Mouse (Mus musculus) thymus, postnatal 36 days (tissue): ENCODE results near the gene Grik1.

Experiments
- DNase-seq, 2 experiments: peaks; one replicate each; pipeline ENCODE4 v3.0.0; 2022; ENCODE audit warnings: mixed read lengths in 2 of 2

The Grik1 gene

DNA sequence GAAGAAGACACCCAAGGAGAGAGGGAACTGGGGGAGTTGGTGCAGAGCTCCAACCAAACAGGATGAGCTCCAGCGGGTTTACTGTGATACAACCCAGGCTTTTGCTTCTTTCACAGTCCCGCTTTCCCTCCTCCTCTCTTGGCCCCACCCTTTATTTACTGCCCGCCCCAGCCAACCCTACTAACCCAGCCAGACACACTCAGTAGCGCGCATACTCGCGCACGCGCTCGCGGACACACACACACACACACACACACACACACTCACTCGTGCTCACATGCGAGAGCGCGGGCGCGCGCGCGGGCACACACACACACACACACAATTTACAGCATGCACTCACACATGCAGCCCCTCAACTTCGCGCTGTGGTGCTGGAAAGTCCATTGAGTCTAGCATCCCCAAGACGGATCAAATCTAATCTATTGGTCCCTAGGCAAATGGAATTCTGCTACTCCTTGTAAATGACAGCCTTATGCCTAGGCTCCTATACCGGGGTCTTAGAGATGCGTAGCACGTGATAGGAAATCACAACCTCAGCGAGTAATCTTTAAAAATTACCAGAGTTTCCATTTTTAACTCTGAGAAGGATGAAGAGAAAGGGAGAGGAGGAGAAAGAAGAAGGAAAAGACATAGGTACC lies at the start of gene Grik1:
Gene Grik1 (minus strand): TSS at position 134 of the 641 bp plus-strand sequence.
- peak in 1 of 2 experiments; percentile 11 for DNase-seq

- no peak for DNase-seq
These were observed 4.1 kb upstream of the Grik1 start for GRCm38 (mm10) chr16:88294209-88294608.

DNA sequence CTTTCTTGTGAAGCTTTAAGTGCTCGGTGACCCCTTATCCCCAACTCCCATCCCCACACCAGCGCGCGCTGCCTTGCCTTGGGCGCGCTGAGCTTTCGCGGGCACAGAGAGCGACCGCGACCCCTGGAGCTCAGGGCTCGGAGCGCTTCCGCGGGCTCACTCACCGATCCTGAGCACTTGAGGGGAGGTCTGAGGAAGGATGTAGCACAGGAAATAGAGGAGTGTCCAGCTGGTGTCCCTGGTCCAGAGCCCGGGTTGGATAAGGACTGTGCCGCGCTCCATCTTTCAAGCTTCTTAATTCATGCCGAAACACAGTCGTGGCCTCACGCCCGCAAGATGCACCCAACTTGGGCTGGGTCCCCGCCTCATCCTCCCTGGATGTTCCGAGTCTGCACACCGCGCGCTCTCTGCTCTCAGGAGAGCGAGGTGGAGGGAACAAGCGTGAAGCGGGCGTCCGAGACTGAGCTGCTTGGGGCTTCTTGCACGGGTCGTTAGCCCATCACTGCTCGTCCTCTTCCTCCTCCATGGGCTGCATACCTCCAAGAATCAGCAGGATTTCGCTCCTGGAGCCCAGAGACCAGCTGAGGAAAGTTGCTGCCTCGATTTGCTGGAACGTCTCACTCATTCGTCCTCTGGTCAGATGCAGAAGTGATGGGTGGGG lies 514 bp downstream of the Grik1 start:
- DNase-seq = peak in 1 of 2 experiments; percentile 12

GRCm38 (mm10) chr16:88258407-88258806 lies 31.7 kb downstream of the Grik1 start:
- DNase-seq = no peak

DNA sequence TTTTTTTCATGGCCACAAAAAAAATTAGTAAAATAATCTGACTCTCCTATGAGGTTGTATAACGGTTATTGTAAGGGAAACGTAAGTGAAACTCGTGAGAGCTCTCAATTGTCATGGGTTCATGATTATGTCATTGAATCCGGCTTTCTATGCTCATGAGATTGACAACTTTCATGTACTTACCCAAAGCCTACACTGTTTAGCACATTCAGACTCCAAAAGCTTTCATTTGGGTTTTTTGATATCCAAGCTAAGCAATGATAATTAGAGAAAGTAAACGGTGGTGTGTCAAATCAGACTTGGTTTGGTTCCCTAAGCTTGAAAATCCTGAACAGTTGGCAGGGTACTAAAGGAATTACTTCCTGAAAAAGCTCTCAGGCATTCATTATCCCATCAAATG lies 33.0 kb downstream of the Grik1 start:
- DNase-seq = no peak

- DNase-seq = no peak
These were observed 34.0 kb downstream of the Grik1 start for GRCm38 (mm10) chr16:88256101-88256500.

- peak in 1 of 2 experiments; percentile 9 for DNase-seq
These were observed 37.4 kb downstream of the Grik1 start for GRCm38 (mm10) chr16:88252676-88253075.

- DNase-seq = no peak
These were observed 39.0 kb downstream of the Grik1 start for GRCm38 (mm10) chr16:88251049-88251448.

- no peak for DNase-seq
These were observed 40.2 kb downstream of the Grik1 start for GRCm38 (mm10) chr16:88249825-88250224.

GRCm38 (mm10) chr16:88247586-88247985 lies 42.5 kb downstream of the Grik1 start:
- peak; percentile 16 to 64 for DNase-seq

DNA sequence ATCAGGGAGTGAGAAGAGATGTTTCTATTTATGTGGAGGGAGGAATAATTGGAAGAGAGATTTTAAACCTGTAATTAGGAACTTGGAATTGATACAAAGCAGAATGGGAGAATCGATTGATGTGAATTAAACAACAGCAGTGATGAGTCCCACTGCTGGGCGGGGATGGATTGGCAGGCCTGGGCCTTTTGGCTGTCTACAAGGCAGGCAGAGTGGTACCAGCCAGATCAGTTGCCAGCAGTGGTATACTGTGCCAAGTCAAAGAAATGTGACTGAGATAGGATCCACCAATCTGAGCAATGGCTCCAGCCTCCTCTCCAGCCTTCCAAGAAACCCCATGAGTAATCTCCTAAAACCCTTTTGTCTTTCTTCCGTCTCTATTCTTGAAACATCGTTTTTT lies 45.4 kb downstream of the Grik1 start:
- no peak for DNase-seq

DNA sequence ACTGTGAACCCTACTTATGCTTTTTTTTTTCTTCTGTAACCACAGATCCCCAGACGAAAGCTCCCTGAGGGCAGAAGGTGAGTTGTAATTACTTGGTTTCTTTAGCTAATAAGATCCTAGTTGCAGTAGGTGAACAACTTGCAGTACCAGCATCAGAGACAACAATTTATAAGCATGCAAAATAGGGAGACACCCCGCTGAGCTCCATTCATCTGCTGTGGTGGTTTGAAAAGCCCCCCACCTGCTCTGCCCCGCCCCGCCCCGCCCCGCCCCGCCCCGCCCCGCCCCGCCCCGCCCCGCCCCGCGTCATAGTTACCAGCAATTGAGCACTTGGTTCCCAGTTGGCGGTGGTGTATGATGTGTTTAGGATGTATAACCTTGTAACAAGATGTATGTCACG lies 64.4 kb downstream of the Grik1 start:
- DNase-seq = no peak

DNA sequence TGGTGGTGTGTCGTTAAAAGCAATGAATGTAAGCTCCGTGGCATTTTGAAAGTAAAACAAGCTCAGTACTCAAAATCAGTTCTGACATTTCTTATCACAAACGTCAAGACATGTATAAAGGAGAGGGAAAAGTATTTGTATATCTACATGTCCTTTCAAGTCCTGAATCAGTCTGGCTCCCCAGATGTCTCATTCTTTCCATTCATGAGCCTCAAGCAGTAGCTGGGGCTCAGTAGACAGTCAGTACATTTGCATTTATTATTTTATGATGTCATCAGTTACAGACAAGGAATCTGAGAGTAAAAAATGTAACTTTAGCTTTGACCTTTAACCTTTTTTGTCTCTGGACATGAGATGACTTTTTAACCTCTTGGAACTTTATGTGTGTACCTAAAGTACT lies 68.1 kb downstream of the Grik1 start:
- no peak for DNase-seq

DNA sequence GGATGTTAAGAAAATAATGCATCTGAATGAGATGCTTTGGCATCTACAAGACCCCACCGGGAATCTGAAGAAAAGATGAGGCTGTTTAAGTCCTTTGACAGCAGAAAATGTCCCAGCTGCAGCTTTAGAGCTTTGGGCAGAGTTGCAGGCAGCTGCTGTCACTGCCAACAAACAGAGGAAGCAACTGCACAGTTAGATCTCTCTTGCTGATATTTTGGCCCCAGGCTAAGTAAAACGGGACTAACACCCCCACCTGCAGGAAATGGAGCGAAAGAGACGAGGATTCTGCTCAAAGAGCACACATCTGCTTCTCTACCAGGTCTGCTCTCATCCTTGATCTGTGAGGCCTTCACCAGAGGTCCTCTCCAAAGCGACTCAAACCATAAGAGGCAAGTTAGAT lies 77.5 kb downstream of the Grik1 start:
- peak; percentile 44 to 75 for DNase-seq

DNA sequence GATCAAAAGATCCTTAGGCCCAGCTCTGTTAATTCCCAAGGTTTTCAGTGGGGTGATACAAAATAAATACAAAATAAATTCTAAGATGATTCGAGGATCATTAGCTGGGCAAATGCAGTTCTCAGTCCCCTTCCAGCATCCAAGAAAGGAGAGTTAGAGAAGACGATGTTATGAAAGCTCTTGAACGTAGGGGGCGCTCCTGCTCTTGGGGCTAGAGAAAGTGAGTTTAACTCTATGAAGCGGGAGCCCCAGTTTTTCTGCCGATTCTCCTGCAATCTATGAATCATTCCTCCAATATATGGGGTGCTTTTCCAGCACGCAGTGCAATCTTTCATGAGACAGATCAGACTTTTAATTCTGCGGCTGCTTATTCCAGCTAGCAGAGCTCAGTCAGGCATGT lies 78.2 kb downstream of the Grik1 start:
- peak; percentile 42 to 51 for DNase-seq

DNA sequence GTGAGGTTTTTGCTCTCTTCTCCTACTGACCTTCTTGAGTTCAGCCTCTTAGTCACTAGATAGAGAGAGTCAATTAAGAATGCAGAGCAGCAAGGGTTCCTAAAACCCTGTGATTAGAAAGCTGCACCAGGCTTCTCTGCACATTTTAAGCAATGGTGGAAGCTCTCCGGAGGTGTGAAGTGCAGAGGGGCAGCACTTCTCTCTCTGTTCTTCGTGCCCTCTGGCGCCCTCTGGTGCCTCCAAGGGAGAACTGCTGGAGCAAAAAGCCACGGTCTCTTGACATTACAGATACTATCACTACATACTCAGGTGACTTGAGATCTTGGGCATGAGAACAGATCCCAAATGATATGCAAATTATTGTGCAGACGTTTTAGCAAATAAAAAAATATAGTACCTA lies 85.7 kb downstream of the Grik1 start:
- DNase-seq = peak; percentile 59 to 66

GRCm38 (mm10) chr16:88203985-88204384 lies 86.1 kb downstream of the Grik1 start:
- no peak for DNase-seq

- no peak for DNase-seq
These were observed 102.5 kb downstream of the Grik1 start for GRCm38 (mm10) chr16:88187433-88188037.

DNA sequence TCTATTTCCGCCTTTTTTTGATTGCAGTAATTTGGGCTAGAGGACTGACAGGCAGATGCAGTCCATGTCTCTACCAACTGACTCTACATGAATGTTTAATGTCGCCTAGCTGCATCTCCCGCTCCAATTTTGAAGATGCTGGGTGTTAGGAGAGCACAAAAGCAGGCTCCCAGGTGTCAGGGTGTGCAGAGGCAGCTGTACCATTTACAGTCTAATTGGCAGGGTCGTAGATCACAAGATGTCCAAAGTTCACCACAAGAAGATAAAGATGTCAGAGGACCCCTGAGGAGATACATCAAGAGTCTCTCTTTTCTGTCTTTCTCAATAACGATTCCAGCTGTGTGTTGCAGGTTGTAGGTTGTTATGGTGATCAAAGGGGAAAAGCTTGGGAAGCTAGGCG lies 111.3 kb downstream of the Grik1 start:
- DNase-seq = no peak

DNA sequence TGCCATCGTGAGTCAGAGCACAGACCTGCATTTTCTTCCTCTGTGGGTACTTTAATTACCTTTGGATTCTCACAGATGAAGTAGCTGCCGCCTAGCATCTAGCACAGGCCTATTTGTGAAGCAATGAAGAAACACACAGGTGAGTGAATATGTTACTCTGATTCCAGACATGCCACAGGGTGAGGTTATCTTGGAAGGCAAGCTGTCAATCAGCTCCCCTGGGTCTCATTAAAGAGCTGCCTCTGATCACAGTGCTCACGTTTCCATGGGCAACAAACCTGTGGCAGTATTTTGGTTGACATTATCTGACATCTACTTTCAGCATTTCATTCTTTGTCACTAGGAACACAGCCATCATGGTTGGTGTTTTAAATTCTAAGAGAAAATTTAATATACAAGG lies 112.7 kb downstream of the Grik1 start:
- DNase-seq = no peak

- DNase-seq = no peak
These were observed 115.9 kb downstream of the Grik1 start for GRCm38 (mm10) chr16:88174083-88174721.

- no peak for DNase-seq
These were observed 123.5 kb downstream of the Grik1 start for GRCm38 (mm10) chr16:88166547-88166946.

DNA sequence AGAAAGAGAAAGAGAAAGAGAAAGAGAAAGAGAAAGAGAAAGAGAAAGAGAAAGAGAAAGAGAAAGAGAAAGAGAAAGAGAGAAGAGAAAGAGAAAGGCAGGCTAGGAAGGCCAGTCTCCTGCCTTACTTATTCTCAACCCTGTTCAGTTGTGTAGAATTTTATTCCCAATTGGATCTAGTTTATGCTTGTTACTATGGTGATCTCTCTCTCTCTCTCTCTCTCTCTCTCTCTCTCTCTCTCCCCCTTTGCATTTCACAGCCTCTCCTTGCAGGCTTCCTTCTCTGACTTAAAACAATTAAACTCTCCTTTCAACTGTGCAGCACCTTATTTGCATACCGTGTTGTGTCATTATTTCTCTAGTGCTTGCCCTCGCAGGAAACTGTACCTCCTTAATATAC lies 147.5 kb downstream of the Grik1 start:
- DNase-seq = no peak

DNA sequence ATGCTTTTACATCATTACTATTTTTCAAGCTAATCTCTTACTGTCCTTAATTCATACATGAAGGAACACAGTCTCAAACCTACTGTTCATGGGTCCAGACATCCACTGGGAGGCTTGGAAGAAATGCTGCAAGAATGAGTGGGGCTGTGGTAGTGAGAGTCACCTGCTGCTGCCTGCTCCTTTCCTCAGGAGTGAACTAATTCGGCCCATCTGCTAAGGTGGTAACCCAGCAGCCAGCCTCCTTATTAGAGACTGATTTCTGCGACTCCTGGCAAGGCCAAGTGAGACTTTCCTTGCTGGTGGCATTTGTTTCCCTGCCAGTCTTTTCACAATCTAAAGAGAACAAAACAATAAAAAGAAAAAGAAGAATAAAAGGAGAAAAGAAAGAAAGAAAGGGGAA lies 147.9 kb downstream of the Grik1 start:
- no peak for DNase-seq
